Mouse (Mus musculus) kidney, adult 8-10 months (tissue): ENCODE results near the gene Tmem50b.

Experiments
- DNase-seq, 2 experiments: peaks; one replicate each; pipeline ENCODE4 v3.0.0; 2022

Gene Tmem50b

GRCm38 (mm10) chr16:91561541-91562457, 35.8 kb downstream of the Tmem50b start:
- no peak for DNase-seq

- DNase-seq = no peak
These were observed 36.5 kb downstream of the Tmem50b start for GRCm38 (mm10) chr16:91561099-91561498.

- no peak for DNase-seq
These were observed 39.9 kb downstream of the Tmem50b start for GRCm38 (mm10) chr16:91557693-91558092.

DNA sequence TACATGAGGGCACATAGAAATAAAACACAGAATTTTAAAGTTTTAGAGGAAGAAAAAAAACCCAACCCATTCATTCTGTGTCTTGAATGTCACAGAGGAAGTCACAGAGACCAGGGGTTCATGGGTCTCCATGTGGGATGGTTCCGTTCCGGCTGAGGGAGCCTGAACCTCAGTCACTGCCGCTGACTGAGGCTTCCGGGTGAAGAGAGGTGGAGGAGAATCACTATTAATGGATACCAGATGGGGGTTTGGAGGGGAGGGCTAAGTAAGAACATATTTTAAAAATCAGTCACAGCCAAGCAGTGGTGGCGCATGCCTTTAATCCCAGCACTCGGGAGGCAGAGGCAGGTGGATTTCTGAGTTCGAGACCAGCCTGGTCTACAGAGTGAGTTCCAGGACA, 40.4 kb downstream of the Tmem50b start:
- no peak for DNase-seq

GRCm38 (mm10) chr16:91556659-91557058, 40.9 kb downstream of the Tmem50b start:
- DNase-seq = no peak

DNA sequence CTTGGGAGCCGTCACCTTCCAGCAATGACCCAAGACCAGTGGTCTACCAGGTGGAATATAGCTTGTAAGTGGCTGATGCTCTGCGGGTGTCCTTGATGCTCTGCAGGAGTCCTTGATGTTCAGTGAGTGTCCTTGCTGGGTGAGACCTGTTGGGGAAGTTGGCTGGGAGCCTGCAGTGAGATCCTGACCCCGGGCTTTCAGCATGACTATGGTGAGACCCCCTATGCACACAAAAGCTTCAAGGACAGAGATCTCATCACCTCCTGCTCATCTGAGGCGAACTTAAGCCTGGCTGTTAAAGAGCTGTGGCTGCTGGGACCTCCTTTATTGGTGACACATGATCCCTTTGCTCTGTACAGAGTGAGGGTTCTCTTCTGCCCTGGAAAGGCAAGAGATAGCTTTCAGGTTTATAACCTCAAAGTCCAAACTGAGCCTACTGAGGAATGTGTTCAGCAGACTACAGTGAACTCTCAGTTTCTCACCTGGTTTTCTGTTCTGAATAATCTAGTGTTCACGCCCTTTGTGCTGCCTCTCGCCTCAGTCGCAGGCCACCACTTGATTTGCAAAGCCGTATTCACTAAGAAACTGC, 42.5 kb downstream of the Tmem50b start:
- DNase-seq = no peak

DNA sequence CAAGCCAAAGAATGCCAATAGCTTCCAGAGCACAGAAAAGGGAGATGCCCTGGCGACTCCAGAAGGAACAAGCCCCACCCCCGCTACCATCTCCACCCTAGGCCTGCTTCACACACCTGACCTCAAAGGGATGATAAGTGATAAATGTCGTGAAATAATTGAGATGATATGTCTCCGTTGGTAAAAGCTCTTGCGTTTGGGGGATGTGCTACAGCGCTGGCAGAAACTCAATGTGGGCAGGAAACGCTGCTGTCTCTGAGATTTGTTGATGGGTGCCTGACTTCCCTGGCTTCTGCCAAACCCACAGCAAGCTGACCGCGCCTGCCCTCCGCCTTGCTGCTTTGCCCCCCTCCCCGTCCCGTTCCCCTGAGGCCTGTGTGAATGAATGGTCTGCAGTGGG, 44.0 kb downstream of the Tmem50b start:
- peak; percentile 52 to 60 for DNase-seq

GRCm38 (mm10) chr16:91552072-91552471, 45.5 kb downstream of the Tmem50b start:
- DNase-seq = no peak

GRCm38 (mm10) chr16:91551081-91551524, 46.5 kb downstream of the Tmem50b start:
- DNase-seq = no peak

DNA sequence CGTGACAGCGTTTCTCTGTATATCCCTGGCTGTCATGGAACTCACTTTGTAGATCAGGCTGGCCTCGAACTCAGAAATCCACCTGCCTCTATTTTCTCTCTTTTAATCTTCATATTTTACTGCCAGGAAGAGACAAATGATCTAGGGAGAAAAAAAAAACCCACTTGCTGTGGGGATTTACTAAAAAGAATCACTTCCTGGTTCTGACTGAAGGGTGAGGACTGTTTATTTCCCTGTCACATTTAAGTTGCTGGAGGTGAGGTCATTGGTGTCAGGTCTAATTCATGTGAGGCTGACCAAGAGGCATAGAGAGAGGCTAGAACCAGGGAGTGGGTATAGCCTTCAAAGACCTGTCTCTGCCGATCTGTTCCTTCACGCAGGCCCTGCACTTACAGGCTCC, 48.0 kb downstream of the Tmem50b start:
- no peak for DNase-seq

DNA sequence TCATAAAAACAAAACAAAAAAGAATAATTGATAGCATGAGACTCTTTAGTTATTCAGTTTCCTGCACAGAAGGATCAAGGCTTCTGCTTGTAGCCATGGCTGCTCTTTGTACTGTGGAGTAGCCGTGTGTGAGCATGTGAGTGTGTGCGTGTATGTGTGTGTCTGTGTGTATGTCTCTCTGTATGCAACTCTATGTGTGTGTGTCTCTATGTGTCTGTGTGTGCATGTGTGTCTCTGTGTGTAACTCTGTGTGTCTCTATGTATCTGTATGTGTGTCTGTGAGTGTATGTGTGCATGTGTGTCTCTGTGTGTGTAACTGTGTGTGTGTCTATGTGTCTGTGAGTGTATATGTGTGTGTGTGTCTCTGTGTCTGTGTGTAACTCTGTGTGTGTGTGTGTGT, 48.6 kb downstream of the Tmem50b start:
- DNase-seq = no peak

- DNase-seq = no peak
These were observed 49.0 kb downstream of the Tmem50b start for GRCm38 (mm10) chr16:91548586-91548985.

DNA sequence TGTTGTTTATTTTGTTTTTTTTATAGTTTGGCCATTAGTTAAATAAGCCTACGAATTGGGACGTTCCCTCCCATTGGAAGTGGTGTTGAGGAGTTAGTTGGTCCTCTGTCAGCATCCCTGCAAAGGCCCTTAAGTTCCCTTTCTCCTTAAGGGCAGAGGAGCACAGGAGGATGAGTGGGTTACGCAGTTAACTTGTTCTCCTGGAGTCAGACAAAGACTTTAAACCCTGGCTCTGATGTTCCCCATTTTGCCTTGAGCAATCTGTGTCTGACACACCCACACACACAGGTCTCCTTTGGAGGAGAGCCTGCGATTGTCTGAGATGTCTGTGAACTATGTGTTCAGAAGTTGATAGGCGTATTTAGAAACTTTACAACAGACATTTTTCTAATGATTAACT, 49.6 kb downstream of the Tmem50b start:
- no peak for DNase-seq

- DNase-seq = peak in 1 of 2 experiments; percentile 50
These were observed 50.5 kb downstream of the Tmem50b start, which contains the start of gene Ifngr2 for GRCm38 (mm10) chr16:91546836-91547741. TSS of gene Ifngr2 (plus strand) at chr16:91547072.

- DNase-seq = no peak
These were observed 51.2 kb downstream of the Tmem50b start for GRCm38 (mm10) chr16:91546391-91546835.

GRCm38 (mm10) chr16:91545597-91546281, 51.9 kb downstream of the Tmem50b start:
- no peak for DNase-seq

DNA sequence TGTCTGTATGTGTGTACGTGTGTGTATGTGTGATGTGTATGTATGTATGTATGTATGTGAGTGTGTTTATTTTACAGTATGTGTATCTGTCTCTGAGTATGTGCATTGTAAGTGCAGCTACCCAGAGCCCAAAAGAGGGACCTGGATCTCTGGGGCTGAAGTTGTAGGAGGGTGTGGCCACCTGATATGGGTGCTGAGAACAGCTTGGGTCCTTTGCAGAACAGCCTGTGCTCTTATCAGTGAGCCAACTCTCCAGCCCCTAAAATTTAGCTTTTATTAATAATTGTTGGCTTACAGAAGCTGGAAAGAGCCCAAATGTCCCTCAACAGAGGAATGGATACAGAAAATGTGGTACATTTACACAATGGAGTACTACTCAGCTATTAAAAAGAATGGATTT, 54.0 kb downstream of the Tmem50b start:
- DNase-seq = no peak

DNA sequence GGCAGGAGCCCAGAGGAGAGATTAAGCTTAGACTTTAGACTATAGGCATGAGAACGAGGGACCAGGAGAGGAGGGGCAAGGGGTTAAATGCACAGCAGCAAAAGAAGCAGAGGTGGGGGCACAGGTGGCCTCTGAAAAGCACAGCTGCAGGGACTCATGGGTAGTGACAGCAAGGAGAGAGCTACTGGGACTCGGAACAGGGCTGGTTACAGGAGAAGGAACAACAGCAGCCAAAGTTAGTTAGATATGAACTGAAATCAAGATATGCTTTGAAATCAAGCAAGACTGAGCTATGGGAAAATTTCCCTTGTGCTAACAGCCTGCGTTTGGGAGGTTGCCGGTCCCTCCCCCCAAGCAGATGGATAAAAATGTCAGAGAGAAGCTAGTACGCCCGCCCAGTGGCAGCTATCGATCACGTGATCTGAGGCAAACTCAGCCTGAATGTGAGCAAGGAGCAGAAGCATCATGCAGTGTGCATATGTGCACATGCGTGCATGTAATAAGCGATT, 56.0 kb downstream of the Tmem50b start:
- DNase-seq = no peak

DNA sequence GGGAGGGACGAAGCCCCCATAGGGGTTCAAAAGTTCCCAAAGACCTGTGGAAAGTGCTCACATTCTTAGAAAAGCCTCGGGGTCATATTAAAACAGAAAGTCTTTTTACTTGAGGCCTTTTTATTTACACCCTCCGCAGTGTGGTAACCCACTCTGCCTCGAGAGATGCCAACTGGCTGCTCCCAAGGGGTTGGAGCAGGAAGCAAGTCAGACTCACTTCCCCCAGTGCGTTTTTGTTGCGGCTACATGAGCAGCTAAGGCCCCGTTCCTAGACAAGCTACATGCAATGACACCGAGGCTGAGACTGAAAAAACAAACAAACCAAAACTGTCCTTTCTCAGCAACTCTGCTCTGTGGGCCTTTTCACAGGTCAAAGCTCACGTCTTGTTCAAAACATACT, 59.1 kb downstream of the Tmem50b start:
- no peak for DNase-seq

DNA sequence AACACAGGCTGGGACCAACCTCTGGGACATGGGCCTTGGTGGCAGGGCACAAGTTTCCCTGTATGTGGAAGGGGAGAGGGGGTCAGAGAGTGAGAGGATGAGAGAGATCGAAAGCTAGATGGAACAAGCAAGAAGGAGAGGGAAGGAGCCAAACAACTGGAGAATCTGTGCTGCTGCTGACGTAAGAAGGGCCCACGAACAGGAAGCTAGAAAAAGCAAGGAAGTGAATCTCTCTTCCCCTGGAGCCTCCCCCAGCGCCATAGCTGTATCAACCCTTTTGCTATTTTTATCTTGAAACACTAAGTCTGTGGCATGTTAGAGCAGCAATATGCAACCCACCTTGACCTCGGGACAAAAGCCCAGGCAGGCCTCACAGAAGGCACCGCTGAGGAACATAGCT, 59.5 kb downstream of the Tmem50b start:
- no peak for DNase-seq

- no peak for DNase-seq
These were observed 60.5 kb downstream of the Tmem50b start for GRCm38 (mm10) chr16:91537065-91537464.

GRCm38 (mm10) chr16:91536372-91536771, 61.2 kb downstream of the Tmem50b start:
- DNase-seq = no peak
